Mouse (Mus musculus): ENCODE data around the gene Fmr1. TPM values are rescaled to one million over a fixed set of nuclear protein-coding genes. Genes with fewer than 3 reads are reported as not detected.
"Not testable (repeated sequence)": the region's sequence is repeated elsewhere in the genome, so short reads cannot be mapped to it uniquely, and the experiment has no call there.

Fmr1 gene
- 10 to 100 TPM; 67.8 to 73.5 TPM for total RNA-seq (2021)
- long read RNA-seq, experiment 1, full-length matches to known transcripts = 54 of 140 reads
- long read RNA-seq, experiment 1, partial matches to known transcripts = 6 of 140 reads
- long read RNA-seq, experiment 1, other reads (novel, unspliced or antisense) = 80 of 140 reads
- long read RNA-seq, experiment 2, full-length matches to known transcripts = 39 of 109 reads
- long read RNA-seq, experiment 2, partial matches to known transcripts = 4 of 109 reads
- long read RNA-seq, experiment 2, other reads (novel, unspliced or antisense) = 66 of 109 reads

DNA sequence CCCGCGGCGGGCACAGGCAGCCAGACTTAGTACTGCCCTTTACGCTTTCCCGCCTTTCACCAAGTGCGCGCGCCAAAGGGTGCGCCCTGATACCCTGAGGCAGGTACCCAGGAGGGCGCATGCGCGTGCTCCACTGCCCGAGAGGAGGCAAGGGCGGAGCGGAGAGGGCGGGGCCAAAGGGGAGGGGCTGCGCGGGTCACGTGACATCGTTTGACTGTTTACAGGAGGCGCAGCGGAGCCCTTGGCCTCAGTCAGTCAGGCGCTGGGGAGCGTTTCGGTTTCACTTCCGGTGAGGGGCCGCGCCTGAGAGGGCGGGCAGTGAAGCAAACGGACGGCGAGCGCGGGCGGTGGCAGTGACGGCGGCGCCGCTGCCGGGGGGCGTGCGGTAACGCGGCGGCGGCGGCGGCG, at the start of gene Fmr1:
Gene Fmr1, plus strand, starts transcription at position 209 of the 408 bp plus-strand sequence.
- peak; percentile 93 for DNase-seq (ENCODE audit: extremely low spot score in 1 of 2, low spot score in 2 of 2)
- intact Hi-C loops (cut with DNase I) = no loop called here
- Histone ChIP-seq H3K27ac (peak within 1 kb of the TSS; percentile 85), H3K4me3 (peak within 1 kb of the TSS; percentile 49)
- no peak for TF ChIP-seq CTCF (IDR thresholded peaks at IDR 0.05)

DNA sequence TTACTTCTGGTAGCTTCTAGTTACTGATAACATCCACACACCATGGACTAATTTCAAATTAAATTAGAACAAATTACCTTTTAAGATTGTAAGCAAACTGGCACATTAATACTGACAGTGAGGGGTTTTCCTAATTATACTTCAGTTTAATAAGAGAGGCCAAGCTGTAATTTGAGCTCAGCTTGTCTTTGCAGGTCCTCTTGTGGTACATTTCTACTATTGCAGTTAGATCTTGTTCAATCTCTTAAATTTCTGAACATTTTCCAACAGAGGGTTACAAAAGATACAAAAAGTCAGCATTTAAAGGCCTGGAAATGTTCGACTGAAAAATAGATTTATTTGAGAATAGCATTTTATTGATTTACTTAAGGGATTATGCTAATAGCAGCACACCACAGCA, 36.7 kb upstream of the Fmr1 start:
- Histone ChIP-seq H3K4me3 (no peak overlapping the region), H3K27ac (no peak overlapping the region)
- intact Hi-C loops (cut with DNase I) = no loop called here
- no peak for DNase-seq (ENCODE audit: extremely low spot score in 1 of 2, low spot score in 2 of 2)
- peak; percentile 27; the same call in 1 of the 2 replicates for TF ChIP-seq CTCF (IDR thresholded peaks at IDR 0.05)

DNA sequence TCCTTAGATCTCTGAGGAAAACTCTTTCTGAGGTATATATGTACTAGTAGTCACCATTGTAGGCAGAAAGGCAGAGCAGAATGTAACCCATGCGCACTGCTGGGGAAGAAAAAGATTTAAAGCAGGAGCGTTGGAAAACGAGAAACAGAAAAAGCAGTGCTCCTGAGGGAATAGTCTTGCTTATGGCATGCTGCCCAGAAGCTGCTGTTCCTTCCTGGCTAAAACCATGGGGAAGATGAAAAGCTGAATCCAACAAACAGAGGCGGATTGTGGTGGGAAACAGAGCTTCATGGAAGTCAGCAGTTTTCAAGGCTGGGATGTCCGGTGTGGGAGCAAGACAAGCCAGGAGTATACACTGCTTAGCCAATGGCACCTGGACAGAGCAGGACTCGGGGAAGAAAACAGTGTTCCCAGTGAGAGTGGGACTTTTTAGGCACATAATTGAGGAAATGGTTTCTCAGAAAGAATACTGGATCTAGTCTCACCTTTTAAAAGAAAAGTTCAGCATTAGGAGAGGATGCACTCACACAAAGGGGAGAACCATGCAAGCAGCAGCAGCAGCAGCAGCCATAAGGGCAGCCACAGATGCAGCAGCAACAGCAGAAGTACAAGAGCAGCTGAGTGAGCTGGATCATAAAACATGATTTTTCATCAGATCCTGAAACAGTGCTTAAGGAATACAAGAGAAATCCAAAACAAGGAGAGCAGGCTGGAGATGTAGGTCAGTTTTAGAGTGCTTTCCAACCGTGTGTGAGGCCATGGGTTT, 33.0 kb upstream of the Fmr1 start:
- no peak for TF ChIP-seq CTCF (IDR thresholded peaks at IDR 0.05)
- Histone ChIP-seq H3K4me3 (no peak overlapping the region), H3K27ac (peak overlapping the region; percentile 15; the same call in 1 of the 2 replicates)
- intact Hi-C loops (cut with DNase I) = no loop called here
- DNase-seq (ENCODE audit: extremely low spot score in 1 of 2, low spot score in 2 of 2) = peak; percentile 13 to 20

- intact Hi-C loops (cut with DNase I) = no loop called here
- no peak overlapping the region for H3K27ac ChIP-seq
- TF ChIP-seq CTCF (IDR thresholded peaks at IDR 0.05) = no peak
Observed at GRCm38 (mm10) chrX:68677508-68677907, 833 bp upstream of the Fmr1 start.

GRCm38 (mm10) chrX:68678815-68679486, 610 bp downstream of the Fmr1 start:
- Histone ChIP-seq H3K27ac (peak overlapping the region; percentile 85), H3K4me3 (peak overlapping the region; percentile 49)
- intact Hi-C loops (cut with DNase I) = no loop called here
- peak in 1 of 2 experiments; percentile 7 for DNase-seq (ENCODE audit: extremely low spot score in 1 of 2, low spot score in 2 of 2)
- TF ChIP-seq CTCF (IDR thresholded peaks at IDR 0.05) = no peak

More at GRCm38 (mm10) chrX:68677508-68677907, 833 bp upstream of the Fmr1 start:
- H3K4me3 ChIP-seq = no peak overlapping the region
- no peak for DNase-seq (ENCODE audit: extremely low spot score in 1 of 2, low spot score in 2 of 2)

DNA sequence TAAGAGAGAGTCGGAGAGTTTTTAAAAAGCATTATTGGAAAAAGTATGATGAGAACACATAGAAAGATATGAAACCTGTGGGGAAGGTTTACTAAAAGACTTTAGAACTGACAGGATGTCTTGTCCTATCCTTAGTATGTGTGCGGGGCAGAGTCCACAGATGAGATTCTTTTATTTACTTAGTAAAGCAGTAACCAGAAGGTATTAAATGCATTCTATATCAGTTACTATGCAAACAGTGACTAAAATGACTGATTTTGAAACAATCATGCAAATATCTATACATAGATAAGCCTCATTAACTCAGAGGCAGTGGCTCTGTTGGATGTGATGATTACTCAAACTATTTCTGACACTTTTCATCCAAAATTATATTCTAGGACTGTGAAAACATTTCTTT, 6.4 kb downstream of the Fmr1 start:
- DNase-seq (ENCODE audit: extremely low spot score in 1 of 2, low spot score in 2 of 2) = no peak
- Histone ChIP-seq H3K4me3 (no peak overlapping the region), H3K27ac (no peak overlapping the region)
- intact Hi-C loops (cut with DNase I) = no loop called here
- no peak for TF ChIP-seq CTCF (IDR thresholded peaks at IDR 0.05)

- H3K4me3 ChIP-seq; DNase-seq (ENCODE audit: extremely low spot score in 1 of 2, low spot score in 2 of 2); intact Hi-C loops (cut with DNase I); H3K27ac ChIP-seq: not testable (repeated sequence)
Observed at GRCm38 (mm10) chrX:68691936-68692335, 13.6 kb downstream of the Fmr1 start.

- Histone ChIP-seq H3K27ac (no peak overlapping the region), H3K4me3 (no peak overlapping the region)
- intact Hi-C loops (cut with DNase I) = no loop called here
- TF ChIP-seq CTCF (IDR thresholded peaks at IDR 0.05) = no peak
- no peak for DNase-seq (ENCODE audit: extremely low spot score in 1 of 2, low spot score in 2 of 2)
Observed at GRCm38 (mm10) chrX:68736902-68737301, 58.6 kb downstream of the Fmr1 start.

GRCm38 (mm10) chrX:68740088-68740487, 61.7 kb downstream of the Fmr1 start:
- Histone ChIP-seq H3K4me3 (no peak overlapping the region), H3K27ac (no peak overlapping the region)
- no peak for TF ChIP-seq CTCF (IDR thresholded peaks at IDR 0.05)
- DNase-seq (ENCODE audit: extremely low spot score in 1 of 2, low spot score in 2 of 2) = no peak
- intact Hi-C loops (cut with DNase I) = no loop called here

GRCm38 (mm10) chrX:68761606-68762005, 83.3 kb downstream of the Fmr1 start, which contains the start of gene Fmr1nb:
Gene Fmr1nb, plus strand, starts transcription at chrX:68761839.
- intact Hi-C loops (cut with DNase I) = no loop called here
- no peak within 1 kb of the TSS for H3K4me3 ChIP-seq
- no peak within 1 kb of the TSS for H3K27ac ChIP-seq
- TF ChIP-seq CTCF (IDR thresholded peaks at IDR 0.05) = no peak
- DNase-seq (ENCODE audit: extremely low spot score in 1 of 2, low spot score in 2 of 2) = no peak

Other genes with a start within 250 kb of the Fmr1 start
- not detected for gene Fmr1nb, start 83.3 kb downstream of the Fmr1 start, total RNA-seq (2021)
- under 1 TPM; 0.65 to 0.66 TPM for gene Gm14698, start 142.6 kb downstream of the Fmr1 start, total RNA-seq (2021)
- gene Gm6812, start 214.5 kb downstream of the Fmr1 start, total RNA-seq (2021) = not detected

Measured in left cerebral cortex, adult 2 months (tissue).